Mouse (Mus musculus) Patski (cell line): ENCODE measurements around the gene Cbfa2t2. TPM values are rescaled to one million over a fixed set of nuclear protein-coding genes. Genes with fewer than 3 reads are reported as not detected.
A peak's percentile ranks its signal among the peaks of the same experiment; 100 is the strongest.

Source experiments
- ATAC-seq: fragments of 100-300 bp; one replicate; pipeline ENCODE4 v1.8.0; 2021
- CTCF ChIA-PET: fragments of 350-600 bp; sonication (Branson Sonifier 250); formaldehyde crosslinking; loops from one replicate; lab custom pipeline; 2022; ENCODE audit warnings: inconsistent platforms; lab: Charles Lee
- POLR2A ChIA-PET: fragments of 350-600 bp; sonication (Branson Sonifier 250); formaldehyde crosslinking; loops from one replicate; lab custom pipeline; 2022; ENCODE audit warnings: antibody characterized with exemption, inconsistent platforms; lab: Charles Lee
- DNase-seq: peaks from one replicate; pipeline ENCODE4 v3.0.0-alpha.2; 2011; ENCODE audit warnings: low read depth, low spot score
- H3K27me3 ChIP-seq: fragments of 371-371 bp; one replicate; pipeline ENCODE4 v1.5.1; 2021
- CTCF ChIP-seq: fragments of 100-300 bp; IDR thresholded peaks from one replicate; pipeline ENCODE4 v1.5.1; 2021
- in situ Hi-C: fragments of 300-500 bp; cut with MboI; formaldehyde crosslinking; loops from 3 replicates; pipeline ENCODE4 v1.11.1; 2018; ENCODE audit warnings: low pct_unique_long_range_greater_than_20kb, mixed read lengths
- polyA plus RNA-seq: library from polyadenylated mRNA; unstranded; gene quantifications from one replicate; pipeline ENCODE4 v1.2.3, GENCODE M21; 2021

The Cbfa2t2 gene
- polyA plus RNA-seq, 1 experiment from 2014 or later = 27.2 TPM

GRCm38 (mm10) chr2:154422181-154422580 is 14.1 kb upstream of the Cbfa2t2 start:
- no peak for DNase-seq
- ChIA-PET CTCF (interaction anchor here (0.7 to 0.9 kb wide), 2 partner anchors 11 to 117 kb away, joined by 3 to 4 read pairs; no protein-coding TSS in a partner anchor), POLR2A (no interaction called here)
- in situ Hi-C loops = loop anchor here (25.0 kb wide), 1 partner anchor 515 kb away; no protein-coding TSS in a partner anchor
- peak; percentile 12 for ATAC-seq
- no peak for TF ChIP-seq CTCF
- H3K27me3 ChIP-seq = no peaks in the 10 kb centered on the region

- ATAC-seq (no peak), DNase-seq (no peak)
- CTCF ChIA-PET = no interaction called here
- POLR2A ChIA-PET = no interaction called here
- H3K27me3 ChIP-seq = no peaks in the 10 kb centered on the region
- TF ChIP-seq CTCF = no peak
- in situ Hi-C loops = loop anchor here (25.0 kb wide), 1 partner anchor 514 kb away; no protein-coding TSS in a partner anchor
These were observed 12.7 kb upstream of the Cbfa2t2 start for GRCm38 (mm10) chr2:154423548-154423947.

GRCm38 (mm10) chr2:154425522-154425921 is 10.8 kb upstream of the Cbfa2t2 start:
- CTCF ChIA-PET = interaction anchor here (0.7 to 1.6 kb wide), 6 partner anchors 9 to 161 kb away, joined by 3 to 7 read pairs (median 4); no protein-coding TSS in a partner anchor
- in situ Hi-C loops = no loop called here
- H3K27me3 ChIP-seq = no peaks in the 10 kb centered on the region
- peak; percentile 41 for TF ChIP-seq CTCF
- POLR2A ChIA-PET = no interaction called here
- DNase-seq (no peak), ATAC-seq (no peak)

- ATAC-seq = no peak
- no peak for TF ChIP-seq CTCF
- H3K27me3 ChIP-seq = no peaks in the 10 kb centered on the region
- DNase-seq = no peak
- POLR2A ChIA-PET = no interaction called here
- CTCF ChIA-PET = interaction anchor here (1.0 to 1.6 kb wide), 3 partner anchors 10 to 112 kb away, joined by 3 to 7 read pairs (median 3); no protein-coding TSS in a partner anchor
- in situ Hi-C loops = no loop called here
These were observed 9.9 kb upstream of the Cbfa2t2 start for GRCm38 (mm10) chr2:154426188-154426904.

GRCm38 (mm10) chr2:154426905-154427852 is 9.1 kb upstream of the Cbfa2t2 start:
- no peak for DNase-seq
- H3K27me3 ChIP-seq = no peaks in the 10 kb centered on the region
- TF ChIP-seq CTCF = no peak
- ChIA-PET CTCF (interaction anchor here (1.3 to 1.7 kb wide), 2 partner anchors 33 to 113 kb away, joined by 3 to 6 read pairs; no protein-coding TSS in a partner anchor), POLR2A (no interaction called here)
- in situ Hi-C loops = no loop called here
- ATAC-seq = no peak

DNA sequence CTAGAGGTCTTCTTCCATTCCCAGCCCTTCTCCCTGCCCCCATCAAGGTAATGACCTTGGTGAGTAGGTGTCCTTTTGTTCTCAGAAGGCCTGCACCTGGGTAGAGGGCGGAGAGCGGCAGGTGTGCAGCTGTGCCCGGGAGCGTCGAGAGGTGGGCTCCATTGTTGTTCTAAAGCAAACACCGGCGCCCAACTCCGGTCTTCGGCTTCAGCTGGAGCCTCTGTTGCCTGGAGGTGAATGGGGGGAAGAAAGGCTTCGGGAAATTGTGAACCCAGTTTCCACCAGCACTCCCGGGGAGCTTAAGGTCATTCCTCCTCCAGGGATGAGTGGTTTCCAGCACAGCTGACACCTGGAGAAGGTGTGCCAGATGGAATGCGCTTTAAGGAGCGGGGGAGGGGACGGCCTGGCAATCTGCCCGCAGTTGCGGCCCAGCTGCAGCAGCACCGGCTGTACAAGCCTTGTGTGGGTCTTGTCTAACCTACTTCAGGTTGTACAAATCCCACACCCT is 8.4 kb upstream of the Cbfa2t2 start:
- TF ChIP-seq CTCF = no peak
- CTCF ChIA-PET = interaction anchor here (1.3 to 2.5 kb wide), 3 partner anchors 9 to 112 kb away, joined by 3 to 8 read pairs (median 6); no protein-coding TSS in a partner anchor
- no peak for DNase-seq
- in situ Hi-C loops = no loop called here
- POLR2A ChIA-PET = no interaction called here
- no peaks in the 10 kb centered on the region for H3K27me3 ChIP-seq
- no peak for ATAC-seq

- H3K27me3 ChIP-seq = no peaks in the 10 kb centered on the region
- DNase-seq (no peak), ATAC-seq (no peak)
- CTCF ChIA-PET = interaction anchor here (1.6 to 2.5 kb wide), 2 partner anchors 10 to 12 kb away, joined by 5 to 8 read pairs; no protein-coding TSS in a partner anchor
- TF ChIP-seq CTCF = no peak
- POLR2A ChIA-PET = interaction anchor here (0.6 kb wide), 1 partner anchor 11 kb away, joined by 3 read pairs; no protein-coding TSS in a partner anchor
- in situ Hi-C loops = no loop called here
These were observed 5.7 kb upstream of the Cbfa2t2 start for GRCm38 (mm10) chr2:154430566-154430965.

DNA sequence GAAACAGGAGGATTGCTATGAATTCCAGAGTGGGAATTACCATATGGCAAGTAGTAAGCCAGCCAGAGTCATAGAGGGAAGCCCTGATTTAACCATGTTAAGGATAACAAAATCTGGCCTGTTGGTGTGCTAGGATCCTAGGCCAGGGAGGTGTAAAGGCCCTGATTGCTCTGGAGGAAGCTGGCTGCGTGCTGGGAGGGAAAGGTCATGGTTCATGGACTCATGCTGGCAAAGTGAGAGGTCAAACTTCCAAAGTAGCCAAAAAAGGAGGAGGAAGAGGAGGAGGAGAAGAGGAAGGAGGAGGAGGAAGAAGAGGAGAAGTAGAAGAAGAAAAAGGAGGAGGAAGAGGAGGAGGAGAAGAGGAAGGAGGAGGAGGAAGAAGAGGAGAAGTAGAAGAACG is 3.6 kb upstream of the Cbfa2t2 start:
- ChIA-PET POLR2A (interaction anchor here (0.6 kb wide), 1 partner anchor 12 kb away, joined by 3 read pairs; no protein-coding TSS in a partner anchor), CTCF (interaction anchor here (1.3 kb wide), 2 partner anchors 11 to 75 kb away, joined by 4 read pairs; no protein-coding TSS in a partner anchor)
- in situ Hi-C loops = no loop called here
- no peak for TF ChIP-seq CTCF
- ATAC-seq = no peak
- no peak for DNase-seq
- no peaks in the 10 kb centered on the region for H3K27me3 ChIP-seq

GRCm38 (mm10) chr2:154433391-154433790 is 2.9 kb upstream of the Cbfa2t2 start:
- in situ Hi-C loops = no loop called here
- POLR2A ChIA-PET = interaction anchor here (0.6 kb wide), 1 partner anchor 13 kb away, joined by 3 read pairs; no protein-coding TSS in a partner anchor
- ATAC-seq (no peak), DNase-seq (no peak)
- no peaks in the 10 kb centered on the region for H3K27me3 ChIP-seq
- TF ChIP-seq CTCF = no peak
- CTCF ChIA-PET = interaction anchor here (1.3 to 1.4 kb wide), 3 partner anchors 12 to 96 kb away, joined by 3 to 4 read pairs (median 4); no protein-coding TSS in a partner anchor
